Mouse (Mus musculus): ENCODE results near the gene Zfp819.

GRCm38 (mm10) chr7:43608316-43608824 lies 1.4 kb downstream of the Zfp819 start:
- TF ChIP-seq CTCF (IDR thresholded peaks at IDR 0.05; ENCODE audit: low read depth) = no peak
- no peak for TF ChIP-seq EP300 (IDR thresholded peaks at IDR 0.05; ENCODE audit: low read depth)

All from liver, postnatal 0 days (tissue).